Mouse (Mus musculus) CH12.LX (cell line): ENCODE data around the gene Tmbim7.

Experiments
- CHD2 ChIP-seq: IDR thresholded peaks from 2 replicates; pipeline ENCODE4 v1.6.1; 2011; ENCODE audit warnings: low read length, improper control_type of control experiment
- CTCF ChIP-seq, 2 experiments: IDR thresholded peaks in 1 of 2; conservative IDR thresholded peaks in 1 of 2; 2 replicates each; pipeline ENCODE4 v1.5.1; 2011 to 2012; ENCODE audit warnings: low read depth in 2 of 2, low read length in 2 of 2, improper control_type of control experiment in 1 of 2, inconsistent platforms in 1 of 2, mild to moderate bottlenecking in 1 of 2, moderate library complexity in 1 of 2
- ELF1 ChIP-seq: IDR thresholded peaks from 2 replicates; pipeline ENCODE4 v1.6.1; 2014; ENCODE audit warnings: low read depth, mild to moderate bottlenecking, inconsistent platforms, low read length, improper control_type of control experiment
- EP300 ChIP-seq: IDR thresholded peaks from 2 replicates; pipeline ENCODE4 v1.6.1; 2011; ENCODE audit warnings: low read length, improper control_type of control experiment
- IRF4 ChIP-seq: IDR thresholded peaks from 2 replicates; pipeline ENCODE4 v1.6.1; 2014; ENCODE audit warnings: low read depth, mild to moderate bottlenecking, inconsistent platforms, low read length, improper control_type of control experiment
- JUND ChIP-seq: conservative IDR thresholded peaks from 2 replicates; pipeline ENCODE4 v1.6.1; 2011; ENCODE audit warnings: low read depth, low read length, improper control_type of control experiment
- MAX ChIP-seq: IDR thresholded peaks from 2 replicates; pipeline ENCODE4 v1.6.1; 2011; ENCODE audit warnings: low read length, improper control_type of control experiment
- POLR2A ChIP-seq: IDR thresholded peaks from 2 replicates; pipeline ENCODE4 v1.6.1; 2011; ENCODE audit warnings: low read depth, mild to moderate bottlenecking, improper control_type of control experiment, low read length
- TBP ChIP-seq: conservative IDR thresholded peaks from 2 replicates; pipeline ENCODE4 v1.6.1; 2011; ENCODE audit warnings: low read depth, low read length, improper control_type of control experiment
- ZNF384 ChIP-seq: IDR thresholded peaks from 2 replicates; pipeline ENCODE4 v1.6.1; 2012; ENCODE audit warnings: low read depth, low read length, improper control_type of control experiment, inconsistent platforms

- no peak for TF ChIP-seq CTCF (conservative IDR thresholded peaks at IDR 0.05 in 1 of 2, IDR thresholded peaks at IDR 0.05 in 1 of 2; ENCODE audit: low read depth in 2 of 2, low read length in 2 of 2)
- no peak for TF ChIP-seq MAX
- no peak for TF ChIP-seq POLR2A
- TF ChIP-seq ZNF384 = no peak
- TF ChIP-seq CHD2 = no peak
- no peak for TF ChIP-seq ELF1
- TF ChIP-seq IRF4 = no peak
- TF ChIP-seq TBP = no peak
- no peak for TF ChIP-seq JUND
- no peak for TF ChIP-seq EP300
Observed at GRCm38 (mm10) chr5:3722873-3723272, 71.9 kb downstream of the Tmbim7 start.
